Mouse (Mus musculus): Measurements from ENCODE around the gene Mamdc4. TPM values are rescaled to one million over a fixed set of nuclear protein-coding genes. Genes with fewer than 3 reads are reported as not detected.
"Not testable (repeated sequence)": the region's sequence is repeated elsewhere in the genome, so short reads cannot be mapped to it uniquely, and the experiment has no call there.

Mamdc4 gene
- total RNA-seq, 2 experiments from 2014 or later: 1.3 to 3.2 TPM

DNA sequence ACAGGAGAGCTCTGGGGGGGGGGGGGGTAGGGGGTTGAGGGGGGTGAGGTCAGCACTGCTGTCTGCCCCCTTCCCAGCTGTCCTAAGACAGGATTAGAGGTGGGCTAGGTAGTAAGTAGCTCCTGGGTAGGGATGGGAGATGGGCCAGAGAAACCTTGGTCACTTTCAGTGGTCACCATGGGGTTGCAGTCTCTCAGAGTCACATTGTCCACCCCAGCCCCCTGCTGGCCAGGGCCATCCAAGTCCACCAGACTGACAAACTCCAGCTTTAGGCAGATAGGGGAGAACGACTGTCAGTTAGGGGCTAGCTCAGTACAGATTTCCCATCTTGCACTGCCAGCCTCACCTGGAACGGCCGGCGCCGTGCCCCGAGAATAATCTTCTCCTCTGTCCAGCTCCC, 8.1 kb downstream of the Mamdc4 start:
- DNase-seq (ENCODE audit: low spot score): no peak

DNA sequence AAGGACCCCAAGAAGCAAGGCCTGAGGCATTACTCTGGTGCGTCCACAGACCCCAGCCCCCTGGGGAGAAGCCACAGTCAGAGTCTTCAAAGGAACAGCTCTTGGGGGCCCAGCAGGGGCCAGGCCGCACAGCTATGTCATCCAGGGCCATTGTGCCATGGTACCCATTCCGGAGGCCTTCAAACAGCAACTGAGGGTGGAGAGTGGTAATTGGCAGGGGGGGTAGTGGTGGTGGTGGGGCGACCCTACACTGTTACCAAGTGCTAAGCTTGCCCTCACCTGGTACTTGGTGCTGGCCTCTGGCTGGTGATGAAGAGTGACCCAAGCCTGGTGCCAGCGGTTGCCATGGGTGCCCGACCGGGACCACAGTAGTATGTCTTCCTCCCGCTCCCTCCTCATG, 8.9 kb downstream of the Mamdc4 start:
- intact Hi-C loops (cut with DNase I): no loop called here
- DNase-seq (ENCODE audit: low spot score): no peak

More for the DNA sequence above, 8.1 kb downstream of the Mamdc4 start:
- intact Hi-C loops (cut with DNase I): no loop called here

DNA sequence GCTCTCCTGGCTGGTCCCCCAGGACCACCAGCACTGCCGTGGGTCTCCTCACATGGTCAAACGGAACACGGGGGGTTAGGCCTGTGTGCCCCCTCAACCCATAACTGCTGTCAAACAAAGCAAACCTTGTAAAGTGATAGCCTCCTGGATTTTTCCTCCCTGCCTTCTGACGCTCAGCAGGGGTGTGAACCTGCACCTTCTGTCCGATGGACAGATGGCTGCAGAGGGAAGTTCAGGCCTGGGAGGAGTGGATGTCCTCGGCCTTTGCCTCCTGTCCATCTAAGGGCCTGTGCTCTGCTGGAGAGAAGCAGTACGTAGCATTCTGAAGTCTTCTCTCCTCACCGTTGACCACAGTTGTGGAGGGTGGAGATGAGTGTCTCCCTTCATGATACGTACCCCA, 12.7 kb downstream of the Mamdc4 start:
- no peak for DNase-seq (ENCODE audit: low spot score)
- intact Hi-C loops (cut with DNase I): no loop called here

DNA sequence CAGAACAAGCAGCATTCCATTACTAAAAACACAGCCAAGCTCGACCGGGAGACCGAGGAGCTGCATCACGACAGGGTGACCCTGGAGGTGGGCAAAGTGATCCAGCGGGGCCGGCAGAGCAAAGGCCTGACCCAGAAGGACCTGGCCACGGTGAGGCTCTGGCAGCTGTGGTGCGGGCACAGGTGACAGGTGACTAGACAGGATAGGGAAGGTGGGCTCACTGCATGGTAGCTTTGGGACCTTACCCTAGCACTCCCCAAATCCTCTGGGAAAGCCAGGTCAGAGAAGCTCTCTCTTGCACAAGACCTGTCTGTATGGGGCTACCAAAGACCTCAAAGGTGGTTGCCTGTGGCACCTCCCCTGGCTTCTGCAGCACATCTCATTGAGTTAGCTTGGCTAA, 14.1 kb downstream of the Mamdc4 start:
- intact Hi-C loops (cut with DNase I): no loop called here
- DNase-seq (ENCODE audit: low spot score): no peak

DNA sequence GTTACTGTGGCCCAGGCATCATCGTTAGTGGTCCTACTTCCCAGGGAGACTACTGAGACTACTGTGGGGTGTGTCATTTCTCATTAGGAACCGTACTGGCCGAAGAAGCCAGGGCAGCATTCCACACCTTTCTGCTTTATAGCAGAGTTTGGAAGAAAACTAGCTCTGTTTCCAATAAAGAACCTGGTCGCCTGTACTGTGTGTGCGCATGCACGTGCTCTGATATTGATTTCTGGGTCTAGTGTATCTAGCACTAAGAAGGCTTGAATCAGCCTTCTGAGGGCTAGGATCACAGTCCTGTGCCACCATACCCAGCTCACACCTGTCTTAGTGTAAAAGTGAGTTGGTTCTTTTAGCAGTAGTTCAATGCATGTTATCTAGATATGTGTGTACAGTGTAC, 15.9 kb downstream of the Mamdc4 start:
- DNase-seq (ENCODE audit: low spot score): no peak
- intact Hi-C loops (cut with DNase I): no loop called here

DNA sequence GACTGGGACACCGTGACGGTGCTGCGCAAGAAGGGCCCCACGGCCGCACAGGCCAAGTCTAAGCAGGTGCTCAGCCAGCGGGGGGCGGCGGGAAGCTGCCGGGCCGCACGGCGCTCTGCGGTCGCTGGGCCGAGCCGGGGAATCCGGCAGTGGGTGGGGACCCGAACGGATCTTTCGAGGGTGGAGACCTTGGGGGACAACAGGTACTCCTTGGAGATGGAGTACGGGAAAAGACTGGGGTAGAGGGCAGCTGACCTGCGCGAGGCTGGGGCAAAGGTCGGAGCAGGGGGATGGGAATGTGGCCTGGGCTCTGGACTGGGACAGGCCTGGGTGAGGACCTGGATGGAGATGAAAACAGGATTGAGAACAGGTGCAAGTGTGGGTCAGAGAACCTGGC, 16.7 kb downstream of the Mamdc4 start:
- DNase-seq (ENCODE audit: low spot score): no peak
- intact Hi-C loops (cut with DNase I): no loop called here

DNA sequence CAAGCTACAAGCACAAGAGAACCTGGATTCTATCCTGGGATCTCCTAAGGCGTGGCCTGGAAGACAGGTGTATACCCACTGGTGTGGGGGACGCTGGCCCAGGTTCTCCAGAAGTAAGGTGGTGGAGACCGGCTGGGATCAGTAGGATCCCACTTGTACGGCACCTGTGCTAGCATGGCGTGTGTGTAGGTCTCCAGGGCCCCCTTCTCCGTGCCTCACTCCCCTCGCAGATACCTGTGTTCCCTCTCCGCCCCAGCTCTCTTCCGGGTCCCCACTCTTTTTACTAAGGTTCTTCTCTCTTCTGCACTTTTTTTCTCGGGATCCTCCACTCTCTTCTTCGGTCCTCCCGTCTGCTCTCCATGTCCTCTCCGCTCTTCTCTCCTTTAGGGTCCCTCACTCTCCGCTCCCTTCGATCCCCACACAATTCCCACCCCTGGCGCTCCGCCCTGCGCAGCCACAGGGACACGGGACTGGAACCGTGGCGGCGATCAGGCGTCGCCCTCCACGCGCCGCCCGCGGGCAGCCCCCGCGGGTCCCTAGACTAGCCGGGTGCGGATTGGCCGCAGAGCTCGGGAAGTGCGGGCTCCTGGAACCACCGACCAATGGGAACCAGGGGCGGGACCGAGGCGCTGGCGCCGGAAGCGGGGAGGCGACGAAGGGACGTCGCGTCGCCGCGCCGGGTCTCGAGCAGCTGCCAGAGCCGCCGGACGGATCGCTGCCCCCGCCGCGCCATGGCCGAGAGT, 17.3 kb downstream of the Mamdc4 start, which contains the start of gene Edf1:
TSS of gene Edf1 (plus strand) at position 627 of the 743 bp plus-strand sequence.
- intact Hi-C loops (cut with DNase I): no loop called here
- DNase-seq (ENCODE audit: low spot score): peak; percentile 93

DNA sequence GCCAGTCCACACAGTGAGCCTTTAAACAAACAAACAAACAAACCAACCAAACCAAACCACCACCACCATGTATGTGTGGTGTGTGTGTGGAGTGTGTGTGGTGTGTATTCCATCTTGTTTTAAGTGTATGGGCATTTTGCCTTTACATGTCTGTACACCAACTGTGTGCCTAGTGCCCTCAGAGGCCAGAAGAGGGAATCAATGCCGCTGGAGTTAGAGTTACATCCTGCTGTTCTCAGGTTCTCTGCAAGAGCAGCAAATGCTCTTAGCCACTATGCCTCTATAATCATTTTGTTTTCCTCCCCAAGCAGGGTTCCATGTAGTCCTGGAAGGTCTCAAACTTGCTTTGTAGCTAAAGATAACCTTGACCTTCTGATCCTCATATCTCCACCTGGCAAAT, 18.3 kb downstream of the Mamdc4 start:
- DNase-seq (ENCODE audit: low spot score): no peak
- intact Hi-C loops (cut with DNase I): no loop called here

DNA sequence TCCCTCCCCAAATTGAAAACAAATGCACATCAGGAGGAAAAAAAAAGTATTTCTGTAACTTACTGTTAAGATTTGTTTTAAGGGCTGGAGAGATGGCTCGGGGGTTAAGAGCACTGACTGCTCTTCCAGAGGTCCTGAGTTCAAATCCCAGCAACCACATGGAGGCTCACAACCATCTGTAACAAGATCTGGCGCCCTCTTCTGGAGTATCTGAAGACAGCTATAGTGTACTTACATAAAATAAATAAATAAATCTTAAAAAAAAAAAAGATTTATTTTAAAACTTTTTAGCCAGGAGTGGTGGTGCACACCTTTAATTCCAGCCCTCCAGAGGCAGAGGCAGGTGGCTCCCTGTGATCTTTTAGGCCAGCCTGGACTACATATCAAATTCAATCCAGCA, 19.2 kb downstream of the Mamdc4 start:
- DNase-seq (ENCODE audit: low spot score); intact Hi-C loops (cut with DNase I): not testable (repeated sequence)

DNA sequence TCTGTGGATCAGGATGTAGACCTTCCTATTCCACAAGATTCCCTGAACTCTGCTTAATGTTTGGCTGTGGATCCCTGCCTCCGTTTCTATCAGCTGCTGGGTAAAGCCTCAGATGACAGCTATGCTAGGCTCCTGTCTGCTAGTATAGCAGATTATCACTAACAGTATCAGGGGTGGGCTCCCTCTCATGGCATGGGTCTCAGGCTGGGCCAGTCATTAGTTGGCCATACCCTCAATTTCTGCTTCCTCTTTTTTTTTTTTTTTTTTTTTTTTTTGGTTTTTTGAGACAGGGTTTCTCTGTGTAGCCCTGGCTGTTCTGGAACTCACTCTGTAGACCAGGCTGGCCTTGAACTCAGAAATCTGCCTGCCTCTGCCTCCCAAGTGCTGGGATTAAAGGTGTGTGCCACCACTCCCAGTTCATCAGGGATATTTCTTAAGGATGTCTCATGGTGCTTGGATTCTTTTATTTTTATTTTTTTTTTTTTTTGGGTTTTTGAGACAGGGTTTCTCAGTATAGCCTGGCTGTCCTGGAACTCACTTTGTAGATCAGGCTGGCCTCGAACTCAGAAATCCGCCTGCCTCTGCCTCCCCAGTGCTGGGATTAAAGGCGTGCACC, 21.4 kb downstream of the Mamdc4 start:
- DNase-seq (ENCODE audit: low spot score): not testable (repeated sequence)
- intact Hi-C loops (cut with DNase I): loop anchor here (5.0 kb wide), 1 partner anchor 126 kb away; the partner anchor contains the start of gene Abca2

DNA sequence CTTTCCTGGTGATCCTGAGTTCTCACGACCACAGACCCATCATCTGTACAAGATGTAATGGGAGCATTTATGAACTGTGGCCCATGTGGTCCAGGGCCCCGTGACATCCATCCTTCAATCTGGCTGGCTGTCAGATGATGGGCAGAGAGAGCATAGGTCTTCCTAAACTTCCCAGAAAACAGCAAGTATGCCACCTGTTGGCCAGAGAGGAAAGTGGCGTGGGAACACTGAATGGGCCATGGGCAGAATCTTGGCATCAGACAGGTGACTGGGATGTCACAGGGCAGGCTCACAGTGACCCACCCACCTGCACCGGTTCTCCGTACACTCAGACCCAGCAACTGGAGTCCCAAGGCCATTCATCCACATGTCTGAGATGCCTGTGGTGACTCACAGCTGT, 23.5 kb downstream of the Mamdc4 start:
- intact Hi-C loops (cut with DNase I): loop anchor here (2.0 to 5.0 kb wide), 2 partner anchors 40 to 124 kb away; partner anchors contain the start of gene Abca2
- DNase-seq (ENCODE audit: low spot score): no peak

DNA sequence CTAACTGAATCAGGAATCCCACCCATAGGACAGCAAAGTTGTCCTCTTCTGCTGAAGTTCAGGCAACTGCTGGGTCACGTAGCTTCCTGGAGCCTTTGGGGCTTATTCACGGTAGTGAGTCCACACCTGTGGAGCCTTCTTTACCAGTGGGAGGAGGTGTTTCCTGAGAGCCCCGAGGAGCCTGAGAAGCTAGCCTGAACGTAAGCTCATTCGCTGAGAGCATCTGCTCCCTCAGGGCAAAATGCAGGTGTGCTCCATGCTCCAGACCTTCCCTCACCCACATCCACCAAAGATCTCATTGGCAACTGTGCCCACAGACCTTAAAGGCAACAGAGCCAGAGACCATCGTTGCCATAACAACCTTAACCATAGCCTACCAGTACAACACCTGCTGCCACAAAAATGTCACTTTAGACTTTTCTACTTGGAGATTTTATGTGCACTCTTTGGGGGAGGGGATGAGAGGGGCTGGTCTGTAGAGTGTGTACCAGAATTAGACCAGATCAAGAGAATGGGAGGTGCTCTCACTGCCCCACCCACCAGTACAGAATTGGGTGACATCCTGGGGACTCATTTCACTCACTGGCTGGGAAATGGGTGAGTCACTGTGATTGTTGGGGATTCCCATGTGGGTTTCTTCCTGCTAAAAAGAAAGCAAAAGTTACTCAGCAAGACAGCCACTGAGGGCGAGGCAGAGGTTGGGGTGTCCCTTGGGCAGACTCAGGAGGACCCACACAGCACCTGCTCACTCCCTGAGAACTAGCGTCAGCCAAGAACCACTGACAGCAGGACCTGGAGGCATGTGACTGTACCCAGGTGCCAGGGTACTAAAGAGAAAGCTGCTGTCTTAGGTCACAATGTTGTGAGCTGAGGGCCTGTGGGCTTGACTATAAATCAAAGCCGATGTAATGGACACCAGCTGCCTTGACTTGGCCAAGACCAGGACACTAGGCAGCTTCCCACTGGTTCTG, 25.3 kb downstream of the Mamdc4 start:
- no peak for DNase-seq (ENCODE audit: low spot score)
- intact Hi-C loops (cut with DNase I): no loop called here

DNA sequence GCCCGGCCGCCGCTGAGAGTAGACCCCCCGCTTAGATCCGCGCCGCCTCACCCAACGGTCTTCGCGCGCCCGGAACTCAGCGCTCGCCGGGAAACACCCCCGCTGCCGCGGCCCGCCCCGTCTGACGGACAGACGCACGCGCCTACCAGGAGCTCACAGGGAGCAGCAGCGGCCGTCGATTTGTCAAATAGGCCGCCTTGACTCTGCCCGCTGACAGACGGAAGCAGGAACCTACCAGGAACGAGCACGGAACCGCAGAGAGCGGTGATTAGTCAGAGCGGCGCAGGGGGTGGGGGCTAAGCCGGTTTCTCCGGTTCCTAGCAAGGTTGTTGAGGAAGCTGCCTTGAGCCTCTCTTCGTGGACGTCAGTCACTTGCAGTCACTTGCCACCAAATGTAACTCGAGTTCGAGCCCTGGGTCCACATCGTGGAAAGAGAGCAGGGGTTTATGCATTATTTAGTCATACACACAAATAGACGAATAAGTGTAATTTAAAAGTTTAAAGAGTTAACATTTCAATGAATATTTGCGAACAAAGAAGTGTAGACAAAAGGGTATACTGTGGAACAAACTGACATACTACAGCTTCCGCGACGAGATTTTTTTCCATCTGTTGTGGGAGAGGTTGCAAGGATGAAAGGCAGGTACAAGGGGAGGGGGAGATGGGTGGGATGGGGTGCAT, 27.7 kb downstream of the Mamdc4 start, which contains the start of gene Traf2:
TSS of gene Traf2 (minus strand) at position 130 of the 681 bp plus-strand sequence.
- intact Hi-C loops (cut with DNase I): no loop called here
- DNase-seq (ENCODE audit: low spot score): peak; percentile 99

DNA sequence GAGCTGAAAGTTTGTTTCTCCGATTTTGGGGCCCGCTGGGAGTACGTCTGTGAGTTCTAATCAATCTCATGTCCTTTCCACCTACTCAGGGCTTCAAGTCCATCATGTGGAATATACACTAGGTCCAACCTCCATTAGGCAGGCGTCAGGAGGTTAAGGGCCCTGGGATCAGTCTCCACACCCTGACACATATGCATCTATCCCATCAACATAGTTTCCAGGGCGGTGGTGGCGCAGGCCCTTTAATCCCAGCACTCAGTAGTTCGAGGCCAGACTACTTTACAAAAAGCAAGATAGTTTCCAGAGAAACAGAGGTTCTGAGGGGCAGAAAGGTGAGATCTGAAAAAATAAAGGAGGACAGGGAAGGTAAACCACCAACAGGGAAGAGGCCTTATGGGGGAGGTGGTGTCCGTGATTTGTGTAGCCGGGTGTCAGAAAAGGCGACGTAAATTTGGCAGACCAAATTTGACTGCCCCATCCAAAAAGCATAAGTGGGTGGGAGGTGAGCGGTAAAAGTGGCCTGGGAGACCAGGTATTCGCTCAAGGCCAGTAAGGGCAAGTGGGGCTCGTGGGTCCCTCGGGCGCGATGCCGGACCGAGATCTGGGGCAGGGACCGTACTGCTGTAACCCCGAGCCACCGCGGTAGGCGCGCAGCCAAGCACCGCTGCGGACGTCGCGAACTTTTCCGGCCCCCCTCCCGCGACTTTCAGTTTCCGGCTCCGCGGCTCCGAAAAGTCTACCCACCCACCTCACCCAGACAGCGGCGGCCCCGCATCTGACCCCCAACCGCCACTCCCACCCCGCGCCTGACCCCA, 28.4 kb downstream of the Mamdc4 start:
- intact Hi-C loops (cut with DNase I): no loop called here
- DNase-seq (ENCODE audit: low spot score): no peak

DNA sequence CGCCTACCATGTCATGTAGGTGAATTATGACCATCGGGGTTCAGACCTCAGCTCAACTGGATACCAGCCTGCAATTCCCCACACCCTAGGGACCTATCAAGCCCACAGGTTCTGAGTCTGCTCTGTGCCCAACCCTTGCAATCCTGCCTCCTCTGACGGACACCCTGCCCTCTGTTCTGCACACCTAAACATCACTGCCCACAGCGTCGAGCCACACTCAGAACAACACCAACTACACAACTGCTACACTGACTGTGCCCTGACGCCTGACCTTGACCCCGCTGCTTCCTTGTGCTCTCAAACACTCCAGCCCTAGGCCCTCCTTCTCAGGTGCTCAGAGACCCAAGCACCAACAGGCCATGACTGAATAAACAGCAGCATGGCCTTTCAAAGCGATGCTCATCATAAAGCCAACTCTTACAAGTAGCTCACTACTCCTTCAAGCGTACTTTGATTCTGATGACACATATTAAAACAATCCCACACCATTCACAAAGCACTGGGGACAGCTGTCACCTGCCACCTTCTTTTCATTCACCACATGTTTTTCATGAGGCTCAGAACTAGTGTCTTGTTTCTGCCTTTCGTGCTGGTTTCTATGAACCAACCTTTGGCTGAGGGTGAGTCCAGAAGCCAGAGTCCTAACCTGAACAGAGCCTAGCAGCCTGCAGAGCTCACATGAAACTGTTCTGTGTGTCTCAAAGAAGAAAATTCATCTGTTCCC, 32.8 kb downstream of the Mamdc4 start:
- intact Hi-C loops (cut with DNase I): no loop called here
- DNase-seq (ENCODE audit: low spot score): no peak

DNA sequence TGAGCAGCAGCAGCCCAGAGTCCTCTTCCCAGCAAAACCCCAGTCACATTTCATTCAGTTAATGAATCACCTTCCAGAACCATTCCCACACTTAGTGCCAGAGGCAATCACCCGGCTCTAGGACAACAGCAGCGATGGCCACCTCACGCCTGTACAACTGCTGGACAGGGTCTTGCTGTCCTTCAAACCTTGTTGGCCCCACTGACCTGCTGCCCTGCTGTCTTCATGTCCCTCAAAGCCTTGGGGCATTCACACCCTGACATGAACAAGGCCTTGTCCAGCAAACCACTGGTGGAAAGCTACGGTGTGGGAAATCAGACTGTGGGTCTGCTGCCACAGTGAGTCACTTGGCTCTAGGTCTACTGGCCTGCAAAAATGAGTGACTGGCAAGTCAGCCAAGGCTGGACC, 34.1 kb downstream of the Mamdc4 start:
- intact Hi-C loops (cut with DNase I): no loop called here
- DNase-seq (ENCODE audit: low spot score): no peak

DNA sequence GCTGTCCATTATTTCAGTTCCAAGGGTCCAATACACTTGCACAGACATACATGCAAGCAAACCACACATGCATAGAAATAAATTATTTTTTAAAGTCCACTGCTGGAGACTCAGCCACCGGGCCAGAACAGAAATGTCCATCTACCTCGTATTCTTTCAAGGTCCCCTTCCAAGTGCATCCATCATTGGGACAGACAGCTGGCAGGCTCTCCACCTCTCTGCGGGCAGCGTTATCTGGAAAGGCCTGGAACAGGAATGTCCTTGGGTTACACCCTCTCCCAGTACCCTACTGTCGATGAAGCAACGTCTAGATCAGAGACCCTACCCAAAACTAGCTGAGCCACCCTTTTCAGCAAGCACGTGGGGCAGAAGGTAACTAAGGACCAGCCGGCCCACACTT, 38.1 kb downstream of the Mamdc4 start:
- intact Hi-C loops (cut with DNase I): no loop called here
- no peak for DNase-seq (ENCODE audit: low spot score)

DNA sequence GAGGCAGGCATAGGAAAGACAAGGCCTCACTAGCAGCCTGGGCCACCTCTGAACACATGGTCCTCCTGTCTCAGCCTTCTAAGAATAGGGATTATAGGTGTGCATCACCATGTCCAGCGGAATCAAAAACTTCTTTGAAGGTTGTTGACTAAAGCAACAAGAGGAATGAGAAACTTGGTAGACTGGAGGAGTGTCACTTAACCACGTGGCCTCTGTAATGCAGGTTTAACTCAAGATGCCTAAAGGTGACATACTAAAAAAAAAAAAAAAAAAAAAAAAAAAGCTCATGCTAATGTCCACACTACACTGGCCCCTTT, 39.8 kb downstream of the Mamdc4 start:
- DNase-seq (ENCODE audit: low spot score): no peak
- intact Hi-C loops (cut with DNase I): no loop called here
